Comparison of ENCODE assay signal across 9 mouse cellular contexts in the genomic region with DNA sequence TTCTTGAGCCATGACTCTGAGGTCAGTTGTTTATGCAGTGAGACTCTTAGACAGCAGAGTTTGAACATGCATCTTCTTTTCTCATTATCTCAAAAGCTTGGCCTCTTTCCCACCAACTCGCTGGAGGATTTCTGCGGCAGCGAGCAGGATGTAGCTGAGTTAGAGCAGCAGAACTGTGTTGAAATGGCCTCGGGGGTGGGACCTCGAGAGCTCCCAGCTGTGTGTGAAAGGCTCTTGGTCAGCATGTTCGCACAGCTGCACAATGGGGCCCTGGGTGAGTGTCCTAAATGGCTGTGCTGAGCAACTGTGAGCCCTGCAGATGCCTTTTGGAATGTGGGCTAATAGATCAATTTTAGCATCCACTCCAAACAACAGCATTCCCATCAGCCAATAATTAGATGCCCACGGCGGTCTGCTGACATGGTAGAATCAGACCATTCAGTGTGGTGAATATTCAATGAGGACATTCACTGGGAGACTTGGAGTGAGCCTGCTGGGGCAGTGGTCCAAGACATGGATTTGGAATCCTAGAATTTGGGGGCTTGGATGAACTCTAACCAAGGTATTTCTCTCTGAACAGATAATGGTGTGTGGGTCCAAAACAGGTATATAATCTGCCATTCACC. TPM values are rescaled to one million over a fixed set of nuclear protein-coding genes. Genes with fewer than 3 reads are reported as not detected.
DNase-seq lines count a peak whose midpoint lies in the region; ATAC-seq and TF ChIP-seq lines count a peak whose summit lies in the region.
"Had no signal": no experiment of that assay in that cellular context is flagged by ENCODE, and none has a peak within 500 bp of the region (broad histone marks: within the 10 kb centered on the region; RNA-seq: fewer than 3 reads in every experiment).

No protein-coding gene starts in this region.

- peaks cover 11% of the 10 kb centered on the region for H3K4me1 ChIP-seq in heart, embryonic 12.5 days (replicated peaks)
- peaks cover 12% of the 10 kb centered on the region; the same call in 1 of the 2 replicates for H3K4me1 ChIP-seq in kidney, embryonic 14.5 days (ENCODE audit: control insufficient read depth, insufficient read depth, low read length)
- 0 out of 2 replicates have a peak, but pooled peaks cover 7% of the 10 kb centered on the region for H3K4me1 ChIP-seq in neural tube, embryonic 11.5 days (ENCODE audit: control insufficient read depth, insufficient read depth, low read length)

- ATAC-seq in heart, embryonic 12.5 days (ENCODE audit: insufficient number of reproducible peaks, low FRiP score), result 0 out of 2 replicates have a peak, but pooled peaks have one; percentile 51
- peak; percentile 67; the same call in 1 of the 2 replicates for ATAC-seq in kidney, embryonic 14.5 days (ENCODE audit: low FRiP score, low TSS enrichment)
- ATAC-seq in neural tube, embryonic 11.5 days (ENCODE audit: insufficient read depth, low FRiP score, low TSS enrichment), result peak; percentile 86
- no peak for ATAC-seq in activated CD4-positive, CD25-positive, alpha-beta regulatory T cell, adult 4 months

- intact Hi-C loops in left cerebral cortex, adult 2 months (cut with DNase I), result no loop called here

- H3K9me3 ChIP-seq in heart, embryonic 12.5 days (replicated peaks), result no peaks in the 10 kb centered on the region
- H3K9me3 ChIP-seq in kidney, embryonic 14.5 days (ENCODE audit: control insufficient read depth, low read length), result no peaks in the 10 kb centered on the region
- no peaks in the 10 kb centered on the region for H3K9me3 ChIP-seq in neural tube, embryonic 11.5 days (ENCODE audit: control insufficient read depth, low read length)
- H3K9me3 ChIP-seq: limb, embryonic 15.5 days had no signal

- TF ChIP-seq CTCF in brain, embryonic 14.5 days (IDR thresholded peaks at IDR 0.05; ENCODE audit: borderline replicate concordance, extremely low read depth, insufficient read depth, insufficient read length), result no peak
- TF ChIP-seq CTCF in left cerebral cortex, adult 2 months (IDR thresholded peaks at IDR 0.05), result no peak

- no peaks in the 10 kb centered on the region for H3K27me3 ChIP-seq in heart, embryonic 12.5 days (replicated peaks)
- H3K27me3 ChIP-seq in kidney, embryonic 14.5 days (ENCODE audit: control insufficient read depth, insufficient read depth, low read length), result no peaks in the 10 kb centered on the region
- no peaks in the 10 kb centered on the region for H3K27me3 ChIP-seq in neural tube, embryonic 11.5 days (ENCODE audit: control insufficient read depth, insufficient read depth, low read length)
- H3K27me3 ChIP-seq: limb, embryonic 15.5 days had no signal

- no peak overlapping the region for H3K9ac ChIP-seq in heart, embryonic 12.5 days
- no peak overlapping the region for H3K9ac ChIP-seq in kidney, embryonic 14.5 days (ENCODE audit: low read depth, low read length)
- H3K9ac ChIP-seq in neural tube, embryonic 11.5 days (ENCODE audit: low read length), result no peak overlapping the region
- H3K9ac ChIP-seq: limb, embryonic 15.5 days had no signal

- DNase-seq in adrenal gland, postnatal 14 days, result peak; percentile 67
- no peak for DNase-seq in adrenal gland, postnatal 4 days (ENCODE audit: low spot score in 2 of 2)
- DNase-seq in brain, embryonic 14.5 days (ENCODE audit: low read depth), result peak; percentile 63
- peak; percentile 60 for DNase-seq in neural tube, embryonic 11.5 days (ENCODE audit: low spot score)
- no peak for DNase-seq in left cerebral cortex, adult 2 months (ENCODE audit: extremely low spot score in 1 of 2, low spot score in 2 of 2)

- no peak overlapping the region for H3K4me2 ChIP-seq in heart, embryonic 12.5 days
- H3K4me2 ChIP-seq in kidney, embryonic 14.5 days (replicated peaks; ENCODE audit: low read depth, low read length), result no peak overlapping the region
- no peak overlapping the region for H3K4me2 ChIP-seq in neural tube, embryonic 11.5 days (ENCODE audit: low read depth)
- H3K4me2 ChIP-seq: limb, embryonic 15.5 days had no signal

- TF ChIP-seq POLR2A in brain, embryonic 14.5 days (IDR thresholded peaks at IDR 0.05; ENCODE audit: borderline replicate concordance, extremely low read depth, insufficient read depth, insufficient read length, poor library complexity, severe bottlenecking), result no peak

- 43% methylated on average over 8 of the region's 8 CpGs for WGBS in heart, embryonic 12.5 days
- 34% methylated on average over 8 of the region's 8 CpGs for WGBS in kidney, embryonic 14.5 days
- WGBS in neural tube, embryonic 11.5 days, result 18% methylated on average over 8 of the region's 8 CpGs

- H3K27ac ChIP-seq in heart, embryonic 12.5 days (ENCODE audit: poor library complexity, severe bottlenecking), result no peak overlapping the region
- peak overlapping the region; percentile 53 for H3K27ac ChIP-seq in kidney, embryonic 14.5 days (ENCODE audit: low read depth, low read length)
- no peak overlapping the region for H3K27ac ChIP-seq in neural tube, embryonic 11.5 days (ENCODE audit: low read depth, low read length)
- H3K27ac ChIP-seq in left cerebral cortex, adult 2 months, result no peak overlapping the region
- H3K27ac ChIP-seq: limb, embryonic 15.5 days had no signal

- H3K36me3 ChIP-seq in heart, embryonic 12.5 days, result no peaks in the 10 kb centered on the region
- no peaks in the 10 kb centered on the region for H3K36me3 ChIP-seq in kidney, embryonic 14.5 days (ENCODE audit: control insufficient read depth, insufficient read depth, low read length)
- H3K36me3 ChIP-seq in neural tube, embryonic 11.5 days (ENCODE audit: control insufficient read depth, insufficient read depth, low read length), result no peaks in the 10 kb centered on the region
- H3K36me3 ChIP-seq: limb, embryonic 15.5 days had no signal

- no peak overlapping the region for H3K4me3 ChIP-seq in heart, embryonic 12.5 days
- H3K4me3 ChIP-seq in kidney, embryonic 14.5 days (ENCODE audit: low read length), result no peak overlapping the region
- no peak overlapping the region for H3K4me3 ChIP-seq in neural tube, embryonic 11.5 days (ENCODE audit: low read depth, low read length)
- H3K4me3 ChIP-seq in left cerebral cortex, adult 2 months, result no peak overlapping the region
- H3K4me3 ChIP-seq: limb, embryonic 15.5 days had no signal

RNA-seq across cellular contexts. Expression of a gene that starts 49.1 kb away (rescaled TPM):
- not detected in 2 replicates for total RNA-seq in adrenal gland, postnatal 14 days (2021)
- not detected for total RNA-seq in adrenal gland, postnatal 4 days (2021)
- not detected in 2 replicates for polyA plus RNA-seq in brain, embryonic 14.5 days (2012; rRNA removed)
- not detected in 2 replicates for polyA plus RNA-seq in heart, embryonic 12.5 days (2016; fragmentation: Nextera tagmentation; extraction: Ambion mirVana)
- not detected in 2 replicates for polyA plus RNA-seq in kidney, embryonic 14.5 days (2014; fragmentation: Nextera tagmentation; extraction: Ambion mirVana)
- polyA plus RNA-seq in neural tube, embryonic 11.5 days (2014; fragmentation: Nextera tagmentation; extraction: Ambion mirVana), result not detected in 2 replicates
- not detected for polyA plus RNA-seq in activated CD4-positive, CD25-positive, alpha-beta regulatory T cell, adult 4 months (2017; shearing (Covaris generic))
- not detected for total RNA-seq in left cerebral cortex, adult 2 months (2021)
- polyA plus RNA-seq: limb, embryonic 15.5 days had no signal

Comparison
In these comparisons a context has a peak if more than half of its experiments do, and no peak if none do; other contexts are left out.
1. DNase-seq: peak in adrenal gland, postnatal 14 days (single experiment), brain, embryonic 14.5 days (single experiment) and neural tube, embryonic 11.5 days (single experiment); none in adrenal gland, postnatal 4 days (0 of 2) and left cerebral cortex, adult 2 months (0 of 2).